In genomic region chr1:186721166-186721565, GRCm38 (mm10) we compare ENCODE assay signal across 16 mouse cellular contexts. TPM values are rescaled to one million over a fixed set of nuclear protein-coding genes. Genes with fewer than 3 reads are reported as not detected.
DNase-seq lines count a peak whose midpoint lies in the region; ATAC-seq lines count a peak whose summit lies in the region.
"Had no signal": no experiment of that assay in that cellular context is flagged by ENCODE, and none has a peak within 500 bp of the region (broad histone marks: within the 10 kb centered on the region; RNA-seq: fewer than 3 reads in every experiment).

No protein-coding gene starts in this region.

- H3K4me3 ChIP-seq in midbrain, embryonic 11.5 days (ENCODE audit: low read depth, low read length), result no peak overlapping the region
- H3K4me3 ChIP-seq in midbrain, embryonic 16.5 days (ENCODE audit: low read depth, low read length), result no peak overlapping the region
- H3K4me3 ChIP-seq: embryonic facial prominence, embryonic 12.5 days; embryonic facial prominence, embryonic 15.5 days; gastrocnemius, adult 2 months; hindbrain, embryonic 12.5 days; hindbrain, embryonic 15.5 days had no signal

- ATAC-seq in midbrain, embryonic 11.5 days (ENCODE audit: low FRiP score), result no peak
- no peak for ATAC-seq in midbrain, embryonic 16.5 days

- no peaks in the 10 kb centered on the region; the same call in 1 of the 2 replicates for H3K36me3 ChIP-seq in midbrain, embryonic 11.5 days (ENCODE audit: control insufficient read depth, insufficient read depth, low read length)
- 0 out of 2 replicates have a peak, but pooled peaks cover 2% of the 10 kb centered on the region for H3K36me3 ChIP-seq in midbrain, embryonic 16.5 days (ENCODE audit: control insufficient read depth, insufficient read depth, low read length)

- H3K9ac ChIP-seq in midbrain, embryonic 11.5 days (ENCODE audit: low read length), result no peak overlapping the region
- H3K9ac ChIP-seq in midbrain, embryonic 16.5 days (ENCODE audit: low read depth, low read length), result no peak overlapping the region
- H3K9ac ChIP-seq: embryonic facial prominence, embryonic 12.5 days; embryonic facial prominence, embryonic 15.5 days; forebrain, postnatal 0 days; hindbrain, embryonic 12.5 days; hindbrain, embryonic 15.5 days had no signal

- H3K27me3 ChIP-seq in midbrain, embryonic 11.5 days (ENCODE audit: control insufficient read depth, insufficient read depth, low read length), result no peaks in the 10 kb centered on the region
- no peaks in the 10 kb centered on the region for H3K27me3 ChIP-seq in midbrain, embryonic 16.5 days (ENCODE audit: control insufficient read depth, insufficient read depth, low read depth, low read length)
- H3K27me3 ChIP-seq: embryonic facial prominence, embryonic 12.5 days; embryonic facial prominence, embryonic 15.5 days; hindbrain, embryonic 12.5 days; hindbrain, embryonic 15.5 days; Patski had no signal

- peak; percentile 52 to 60 for DNase-seq in cerebellum, postnatal 10 days
- DNase-seq in cerebellum, adult 9-11 months, result no peak
- peak; percentile 25 for DNase-seq in kidney, adult 9 months
- no peak for DNase-seq in kidney, postnatal 4 days
- peak; percentile 28 for DNase-seq in midbrain, embryonic 11.5 days (ENCODE audit: low spot score, missing footprints)
- DNase-seq in testis, postnatal 10 days (ENCODE audit: low spot score), result peak; percentile 40
- no peak for DNase-seq in testis, postnatal 14 days (ENCODE audit: low spot score)

- H3K9me3 ChIP-seq in midbrain, embryonic 11.5 days (ENCODE audit: control insufficient read depth, low read length), result no peaks in the 10 kb centered on the region
- H3K9me3 ChIP-seq in midbrain, embryonic 16.5 days (replicated peaks; ENCODE audit: control insufficient read depth, low read length, poor library complexity, severe bottlenecking), result no peaks in the 10 kb centered on the region
- H3K9me3 ChIP-seq: embryonic facial prominence, embryonic 12.5 days; embryonic facial prominence, embryonic 15.5 days; hindbrain, embryonic 12.5 days; hindbrain, embryonic 15.5 days had no signal

- 95% methylated on average over 11 of the region's 11 CpGs for WGBS in midbrain, embryonic 11.5 days
- 95% methylated on average over 11 of the region's 11 CpGs for WGBS in midbrain, embryonic 16.5 days

- no peak overlapping the region for H3K4me2 ChIP-seq in midbrain, embryonic 11.5 days
- no peak overlapping the region for H3K4me2 ChIP-seq in midbrain, embryonic 16.5 days (ENCODE audit: low read length)
- H3K4me2 ChIP-seq: embryonic facial prominence, embryonic 12.5 days; heart, embryonic 11.5 days; hindbrain, embryonic 12.5 days; hindbrain, embryonic 15.5 days had no signal

- H3K27ac ChIP-seq in midbrain, embryonic 11.5 days (ENCODE audit: low read depth, low read length), result no peak overlapping the region
- no peak overlapping the region for H3K27ac ChIP-seq in midbrain, embryonic 16.5 days (ENCODE audit: low read length)
- H3K27ac ChIP-seq: embryonic facial prominence, embryonic 12.5 days; embryonic facial prominence, embryonic 15.5 days; gastrocnemius, adult 2 months; hindbrain, embryonic 12.5 days; hindbrain, embryonic 15.5 days had no signal

- H3K4me1 ChIP-seq in midbrain, embryonic 11.5 days (ENCODE audit: control insufficient read depth, insufficient read depth, low read length), result no peaks in the 10 kb centered on the region
- peaks cover 2% of the 10 kb centered on the region; the same call in 1 of the 2 replicates for H3K4me1 ChIP-seq in midbrain, embryonic 16.5 days (ENCODE audit: control insufficient read depth, insufficient read depth, low read length)
- H3K4me1 ChIP-seq: embryonic facial prominence, embryonic 12.5 days; hindbrain, embryonic 12.5 days; hindbrain, embryonic 15.5 days had no signal

RNA-seq across cellular contexts. Expression of gene Tgfb2, which starts 15.4 kb away (rescaled TPM):
- polyA plus RNA-seq in midbrain, embryonic 11.5 days (2014; fragmentation: Nextera tagmentation; extraction: Ambion mirVana), result 11.9 and 12.3 TPM in 2 replicates
- 14.8 and 20.1 TPM in 2 replicates for polyA plus RNA-seq in midbrain, embryonic 16.5 days (2015; fragmentation: Nextera tagmentation; extraction: Ambion mirVana)

RNA-seq across cellular contexts. Expression of gene Rrp15, which starts 28.0 kb away (rescaled TPM):
- polyA plus RNA-seq in midbrain, embryonic 11.5 days (2014; fragmentation: Nextera tagmentation; extraction: Ambion mirVana), result 65.7 and 68.5 TPM in 2 replicates
- polyA plus RNA-seq in midbrain, embryonic 16.5 days (2015; fragmentation: Nextera tagmentation; extraction: Ambion mirVana), result 28.2 and 32.0 TPM in 2 replicates

Comparison
In these comparisons a context has a peak if more than half of its experiments do, and no peak if none do; other contexts are left out.
1. DNase-seq: peak in cerebellum, postnatal 10 days (2 of 2), kidney, adult 9 months (single experiment), midbrain, embryonic 11.5 days (single experiment) and testis, postnatal 10 days (single experiment); none in cerebellum, adult 9-11 months (single experiment), kidney, postnatal 4 days (0 of 2) and testis, postnatal 14 days (single experiment).